Mouse (Mus musculus) mature B cell (primary cell): Measurements from ENCODE around the gene Nckap5l.

Experiments
- in situ Hi-C: fragments of 300-500 bp; cut with MboI; formaldehyde crosslinking; loops from 2 replicates; pipeline ENCODE4 v1.14.3; 2019

Nckap5l gene

GRCm38 (mm10) chr15:99457606-99458401 is at the start of gene Nckap5l:
TSS of gene Nckap5l (minus strand) at chr15:99457748.
- in situ Hi-C loops: no loop called here

GRCm38 (mm10) chr15:99505324-99506095 is 48.0 kb upstream of the Nckap5l start:
- in situ Hi-C loops: no loop called here

DNA sequence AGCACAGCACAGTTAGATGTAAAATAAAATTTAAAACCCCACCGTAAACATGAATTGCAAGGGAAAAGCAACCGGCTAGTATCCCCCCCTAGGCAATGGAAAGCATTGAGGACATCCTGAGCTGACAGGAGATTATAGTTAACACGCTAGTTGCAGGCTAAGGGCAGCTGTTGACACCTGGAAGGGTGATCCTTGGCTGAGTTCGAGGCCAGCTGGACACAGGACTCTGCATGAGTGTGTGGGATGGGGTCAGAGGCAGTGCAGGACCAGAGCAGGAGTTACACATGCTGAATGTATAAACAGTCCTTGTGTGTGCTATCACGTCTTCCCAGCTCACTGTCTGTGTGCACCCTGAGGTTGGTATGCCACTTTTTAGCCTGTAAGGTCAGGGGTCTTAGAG is 45.7 kb upstream of the Nckap5l start:
- in situ Hi-C loops: no loop called here

- in situ Hi-C loops: no loop called here
Measured at GRCm38 (mm10) chr15:99502311-99502831, 44.8 kb upstream of the Nckap5l start.

DNA sequence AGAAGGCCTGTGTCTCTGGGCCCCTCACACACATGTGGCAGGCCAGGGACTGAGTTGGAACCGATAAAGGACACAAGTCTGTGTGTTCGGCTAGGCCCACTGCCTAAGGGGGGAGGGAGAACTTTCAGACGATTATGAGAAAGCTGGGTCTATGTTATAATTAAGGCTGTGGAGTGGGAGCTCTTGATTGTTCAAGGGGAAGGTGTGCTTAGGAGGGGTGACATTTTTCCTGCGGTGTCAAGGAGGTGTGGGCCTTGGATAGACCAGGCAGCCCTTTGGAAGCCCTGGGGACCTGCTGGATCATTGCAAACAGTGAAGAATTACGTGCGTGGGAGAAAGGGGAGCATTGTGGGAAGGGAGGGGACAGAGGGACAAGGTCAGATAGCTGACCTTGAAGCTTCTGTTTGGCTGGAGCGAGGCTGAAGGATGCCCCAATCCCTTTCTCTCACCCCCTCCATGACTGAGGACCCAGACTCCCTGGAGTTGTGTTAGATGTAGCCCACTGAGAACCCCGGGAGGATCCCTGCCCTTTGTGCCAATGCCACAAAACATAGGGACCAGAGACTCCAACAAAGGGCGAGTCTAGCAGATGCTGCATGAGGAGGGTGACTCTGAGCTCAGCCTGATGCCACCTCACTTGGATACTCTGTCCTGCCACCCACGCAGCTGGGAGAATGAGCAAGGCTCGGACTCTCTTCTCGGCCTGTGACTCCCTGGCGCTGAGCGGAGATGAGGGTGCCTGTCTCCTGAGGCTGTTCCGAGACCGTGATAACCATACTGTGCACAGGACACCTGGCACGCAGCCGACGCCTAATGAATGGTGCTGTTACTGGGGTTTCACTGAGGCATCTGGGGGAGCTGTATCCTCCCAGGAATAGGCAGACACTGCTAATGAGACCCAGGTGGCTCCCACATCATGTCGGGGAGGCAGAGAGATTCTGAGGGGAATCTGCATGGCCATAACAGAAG is 44.0 kb upstream of the Nckap5l start:
- in situ Hi-C loops: no loop called here

- in situ Hi-C loops: no loop called here
Measured at GRCm38 (mm10) chr15:99500320-99500719, 42.8 kb upstream of the Nckap5l start.

- in situ Hi-C loops: no loop called here
Measured at GRCm38 (mm10) chr15:99499726-99500125, 42.2 kb upstream of the Nckap5l start.

GRCm38 (mm10) chr15:99498781-99499180 is 41.2 kb upstream of the Nckap5l start:
- in situ Hi-C loops: no loop called here

DNA sequence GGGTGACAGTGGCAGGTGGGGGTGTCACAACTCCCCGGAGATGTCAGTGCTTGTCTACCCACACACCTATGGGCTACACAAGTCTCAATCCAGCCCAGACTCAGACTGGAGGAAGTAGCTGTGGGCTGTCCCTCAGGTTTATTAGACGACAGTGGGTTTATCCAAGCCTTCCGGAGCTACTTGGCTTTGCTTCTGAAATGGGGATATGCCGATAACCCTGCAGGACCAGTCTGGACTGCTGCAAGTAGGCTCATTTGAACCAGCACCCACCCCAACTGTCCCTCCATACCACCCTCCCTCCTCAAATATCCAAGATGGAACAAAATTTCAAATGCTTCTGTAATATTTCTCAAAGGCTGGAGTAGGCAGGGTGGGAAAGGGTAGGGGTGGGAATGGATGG is 40.8 kb upstream of the Nckap5l start:
- in situ Hi-C loops: no loop called here

- in situ Hi-C loops: no loop called here
Measured at GRCm38 (mm10) chr15:99497527-99498242, 40.1 kb upstream of the Nckap5l start.

DNA sequence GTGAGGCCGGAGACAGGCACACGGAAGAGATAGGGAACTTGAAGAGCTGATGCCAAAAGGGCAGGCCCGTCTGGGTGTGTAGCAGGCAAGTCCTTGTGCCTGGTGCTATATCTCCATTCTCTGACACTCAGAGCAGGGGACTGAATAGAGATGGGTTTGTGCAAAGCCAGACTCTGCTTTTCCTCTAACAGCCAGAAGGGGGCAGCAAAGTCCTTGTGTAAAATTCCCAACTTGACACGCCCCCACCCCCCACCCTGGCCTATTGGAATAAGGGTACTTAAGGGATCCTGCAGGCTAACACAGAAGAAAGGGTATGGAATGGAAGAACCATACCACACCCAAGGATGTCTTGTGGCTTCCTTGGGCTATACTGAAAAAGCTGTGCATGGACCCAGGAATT is 39.5 kb upstream of the Nckap5l start:
- in situ Hi-C loops: no loop called here

DNA sequence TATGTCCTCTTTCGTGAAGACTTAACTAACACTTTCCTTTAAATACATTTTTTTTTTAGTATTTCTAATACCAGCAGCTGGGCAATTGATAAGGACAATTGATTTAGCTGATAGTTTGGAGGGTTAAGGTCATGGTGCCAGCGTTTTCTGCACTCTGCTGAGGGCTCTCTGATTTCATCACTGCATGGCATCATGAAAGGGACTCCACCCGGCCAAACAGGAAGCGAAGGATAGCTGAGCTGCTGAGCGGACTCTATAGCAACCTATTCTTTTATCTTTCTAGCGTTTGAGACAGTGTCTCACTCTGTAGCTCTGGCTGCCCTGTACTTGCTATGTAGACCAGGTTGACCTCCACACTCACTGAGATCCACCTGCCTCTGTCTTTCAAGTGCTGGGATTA is 27.2 kb upstream of the Nckap5l start:
- in situ Hi-C loops: no loop called here

DNA sequence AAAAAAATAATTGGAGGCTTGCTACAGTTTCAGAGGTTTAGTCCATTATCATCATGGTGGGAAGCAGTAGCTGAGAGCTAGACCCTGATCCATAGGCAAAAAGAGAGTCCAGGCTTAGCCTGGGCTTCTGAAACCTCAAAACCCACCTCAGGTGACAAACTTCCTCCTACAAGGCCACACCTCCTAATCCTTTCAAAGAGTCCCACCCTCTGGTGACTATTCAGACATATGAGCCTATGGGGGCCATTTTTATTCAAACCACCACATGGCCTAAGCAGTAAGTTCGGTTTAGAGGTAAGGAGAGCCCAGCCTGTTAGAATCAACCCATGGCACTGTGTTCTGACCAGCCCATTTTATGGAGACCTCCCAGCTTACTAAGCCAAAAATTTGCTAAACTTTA is 18.3 kb upstream of the Nckap5l start:
- in situ Hi-C loops: no loop called here

DNA sequence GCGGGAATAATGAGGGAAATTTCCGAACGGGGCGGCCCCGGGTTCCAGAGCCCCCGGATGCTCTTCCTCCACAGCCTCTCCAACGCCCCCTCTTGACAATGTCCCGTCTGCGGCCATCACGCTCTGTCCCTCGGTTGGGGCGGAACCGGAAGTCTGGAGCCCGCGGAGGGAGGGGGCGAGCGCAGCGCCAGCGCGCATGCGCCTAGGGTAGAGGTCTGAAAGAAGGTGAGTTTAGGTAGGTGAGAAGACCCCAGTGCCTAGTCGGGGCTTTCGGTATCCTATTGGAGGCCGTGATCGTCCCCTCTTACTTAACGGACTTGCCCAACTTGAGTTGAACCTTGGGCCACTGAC is 17.0 kb upstream of the Nckap5l start, which contains the start of gene Bcdin3d:
Gene Bcdin3d, minus strand, starts transcription at position 155 of the 351 bp plus-strand sequence.
- in situ Hi-C loops: no loop called here

GRCm38 (mm10) chr15:99473801-99474575 is 16.4 kb upstream of the Nckap5l start:
- in situ Hi-C loops: no loop called here

- in situ Hi-C loops: no loop called here
Measured at GRCm38 (mm10) chr15:99472972-99473371, 15.4 kb upstream of the Nckap5l start.

- in situ Hi-C loops: no loop called here
Measured at GRCm38 (mm10) chr15:99471677-99472063, 14.1 kb upstream of the Nckap5l start.

DNA sequence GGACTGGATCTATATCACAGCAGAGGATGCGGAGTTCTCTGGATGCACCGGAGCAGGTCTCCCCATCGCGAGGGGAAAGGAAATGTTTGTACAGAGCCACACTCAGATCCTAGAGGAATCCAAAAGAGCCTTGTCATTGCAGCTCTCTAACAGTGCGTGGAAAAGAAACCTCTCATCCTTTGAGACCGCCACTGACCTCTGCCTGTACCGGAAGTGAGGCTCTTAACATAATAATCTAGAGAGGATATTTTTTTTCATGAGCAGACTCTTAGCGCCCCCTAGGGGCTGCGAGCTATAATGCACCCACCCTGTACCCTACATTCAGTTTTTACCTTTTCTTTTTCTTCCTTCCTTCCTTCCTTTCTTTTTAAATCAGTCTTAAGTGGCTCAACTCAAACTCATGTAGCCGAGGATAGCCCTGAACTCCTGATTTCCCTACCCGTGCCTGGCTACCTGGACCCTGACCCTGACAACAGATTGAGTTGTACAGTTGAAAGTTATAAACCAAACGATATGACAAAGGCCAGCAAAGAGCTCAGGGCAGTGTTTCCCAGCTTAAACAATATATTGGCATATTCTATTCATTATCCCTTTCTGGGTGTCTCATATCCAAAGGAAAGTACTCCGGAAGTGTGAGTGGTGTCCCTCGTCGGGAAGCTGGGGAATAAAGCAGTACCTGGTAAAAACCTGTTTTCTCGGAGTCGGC is 13.6 kb upstream of the Nckap5l start:
- in situ Hi-C loops: no loop called here

DNA sequence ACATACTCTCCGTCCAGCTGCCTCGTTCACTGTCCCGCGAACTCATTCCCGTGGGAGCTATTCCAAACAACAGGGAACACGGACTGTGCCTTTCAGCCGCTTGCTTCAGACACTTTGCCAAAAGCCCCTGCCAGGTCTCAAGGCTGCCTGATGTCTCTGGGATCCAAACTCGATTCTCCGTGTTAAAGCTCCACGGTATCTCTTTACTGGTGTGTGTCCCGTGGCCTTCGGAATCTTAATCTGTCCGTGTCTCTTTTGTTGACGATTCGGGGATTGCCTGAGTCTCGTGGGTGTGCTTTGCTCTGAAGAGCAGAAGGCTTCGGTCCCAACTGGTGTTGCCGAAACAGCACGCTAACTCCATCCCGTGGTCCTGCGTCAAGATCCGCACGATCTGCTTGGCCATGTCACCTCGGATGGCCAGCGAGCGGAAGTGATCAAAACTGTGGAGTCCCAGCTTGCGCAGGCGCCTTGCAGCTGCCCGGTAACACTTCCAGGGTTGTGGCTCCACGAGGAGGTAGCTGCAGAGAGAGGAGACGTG is 12.7 kb upstream of the Nckap5l start:
- in situ Hi-C loops: no loop called here
